Mouse (Mus musculus): ENCODE data around the gene Sumo1. TPM values are rescaled to one million over a fixed set of nuclear protein-coding genes. Genes with fewer than 3 reads are reported as not detected.
A peak's percentile ranks its signal among the peaks of the same experiment; 100 is the strongest.

The Sumo1 gene
- polyA plus RNA-seq, 2 experiments, result 42.5 to 153 TPM

DNA sequence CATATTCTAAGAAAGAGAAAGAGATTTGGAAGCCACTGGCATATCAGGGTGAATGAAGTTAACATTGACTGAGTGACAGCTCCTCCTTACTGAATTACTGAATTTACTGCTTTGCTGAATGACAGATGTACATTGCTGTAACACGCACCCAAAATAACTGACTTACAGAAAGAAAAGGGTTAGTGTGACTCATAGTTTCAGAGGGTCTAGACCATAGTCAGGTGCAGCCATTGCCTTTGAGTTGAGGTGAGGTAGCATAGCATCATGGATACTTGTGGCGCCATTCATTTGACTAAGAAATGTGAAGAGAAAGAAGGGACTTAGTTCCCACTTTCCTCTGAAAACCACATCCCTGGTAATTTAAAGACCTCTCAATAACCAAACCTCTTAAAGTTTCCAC lies 3.0 kb upstream of the Sumo1 start:
- H3K27ac ChIP-seq, result no peak overlapping the region
- TF ChIP-seq CTCF (IDR thresholded peaks at IDR 0.05; ENCODE audit: low read depth) (no peak), EP300 (IDR thresholded peaks at IDR 0.05; ENCODE audit: low read depth) (no peak)
- no peak overlapping the region for H3K4me3 ChIP-seq (ENCODE audit: insufficient read depth in 1 of 2, low read depth in 2 of 2, low read length in 2 of 2)
- no peaks in the 10 kb centered on the region for H3K9me3 ChIP-seq (ENCODE audit: control insufficient read depth, low read length)
- no peak overlapping the region for H3K9ac ChIP-seq (replicated peaks)
- H3K27me3 ChIP-seq (ENCODE audit: control insufficient read depth, insufficient read depth, low read length), result no peaks in the 10 kb centered on the region
- WGBS (ENCODE audit: insufficient replicate concordance), result 91% methylated on average over 2 of the region's 2 CpGs
- no peak for ATAC-seq (ENCODE audit: insufficient read depth)
- H3K4me2 ChIP-seq (ENCODE audit: low read depth), result no peak overlapping the region
- DNase-seq (ENCODE audit: low read depth in 3 of 3, low spot score in 3 of 3), result no peak
- H3K36me3 ChIP-seq (replicated peaks; ENCODE audit: control insufficient read depth, insufficient read depth, low read depth), result no peaks in the 10 kb centered on the region
- peaks cover 4% of the 10 kb centered on the region in 2 experiments; a peak in 3 of 4 replicates for H3K4me1 ChIP-seq (replicated peaks; ENCODE audit: control insufficient read depth in 2 of 2, insufficient read depth in 2 of 2, low read length in 1 of 2)

DNA sequence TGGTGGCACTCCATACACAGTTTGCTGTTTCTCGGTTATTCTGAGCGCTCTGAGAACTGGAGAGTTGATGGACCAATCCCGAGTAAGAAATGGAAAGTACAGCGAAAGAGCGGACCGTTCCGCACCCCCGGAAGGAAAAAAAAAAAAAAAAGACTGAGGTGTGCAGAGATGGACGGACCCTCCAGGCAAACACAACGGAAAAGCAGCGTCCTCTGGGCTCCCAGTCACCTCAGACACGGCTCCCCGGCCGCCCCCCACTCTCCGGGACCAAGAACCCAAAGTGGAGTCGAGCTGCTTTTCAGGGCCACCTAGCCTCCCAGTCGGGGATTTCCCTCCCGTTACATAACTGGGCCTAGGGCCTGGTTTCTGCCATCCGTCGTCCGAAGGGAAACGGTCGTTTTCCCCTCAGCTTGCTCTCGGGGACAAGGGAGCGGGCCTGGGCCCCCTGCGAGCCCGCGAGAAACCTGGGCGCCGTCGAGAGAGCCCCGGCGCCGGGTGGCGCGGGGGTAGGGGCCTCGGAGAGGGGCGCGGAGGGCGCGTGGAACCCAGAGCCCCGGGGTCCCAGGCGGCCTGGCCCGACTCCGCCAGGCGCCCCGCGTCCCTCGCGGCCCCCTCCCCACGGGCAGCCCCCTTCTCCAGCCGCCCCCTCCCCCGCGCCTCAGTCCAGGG lies 538 bp downstream of the Sumo1 start:
- Histone ChIP-seq H3K4me2 (ENCODE audit: low read depth) (peak overlapping the region; percentile 73), H3K27ac (peak overlapping the region; percentile 64), H3K9ac (replicated peaks) (peak overlapping the region; percentile 95), H3K27me3 (ENCODE audit: control insufficient read depth, insufficient read depth, low read length) (no peaks in the 10 kb centered on the region), H3K4me1 (replicated peaks; ENCODE audit: control insufficient read depth in 2 of 2, insufficient read depth in 2 of 2, low read length in 1 of 2) (peaks cover 4 to 8% of the 10 kb centered on the region in 2 experiments; a peak in 3 of 4 replicates), H3K36me3 (replicated peaks; ENCODE audit: control insufficient read depth, insufficient read depth, low read depth) (no peaks in the 10 kb centered on the region), H3K4me3 (ENCODE audit: insufficient read depth in 1 of 2, low read depth in 2 of 2, low read length in 2 of 2) (peak overlapping the region; percentile 82 to 87), H3K9me3 (ENCODE audit: control insufficient read depth, low read length) (no peaks in the 10 kb centered on the region)
- TF ChIP-seq CTCF (IDR thresholded peaks at IDR 0.05; ENCODE audit: low read depth), result no peak
- no peak for TF ChIP-seq EP300 (IDR thresholded peaks at IDR 0.05; ENCODE audit: low read depth)
- ATAC-seq (ENCODE audit: insufficient read depth) (peak; percentile 71), DNase-seq (ENCODE audit: low read depth in 3 of 3, low spot score in 3 of 3) (peak in 2 of 3 experiments; percentile 40 to 41)
- WGBS (ENCODE audit: insufficient replicate concordance), result under 1% methylated on average over 32 of the region's 54 CpGs

- Histone ChIP-seq H3K4me1 (replicated peaks; ENCODE audit: control insufficient read depth in 2 of 2, insufficient read depth in 2 of 2, low read length in 1 of 2) (peaks cover 4 to 8% of the 10 kb centered on the region in 2 experiments; a peak in 3 of 4 replicates), H3K36me3 (replicated peaks; ENCODE audit: control insufficient read depth, insufficient read depth, low read depth) (no peaks in the 10 kb centered on the region), H3K4me3 (ENCODE audit: insufficient read depth in 1 of 2, low read depth in 2 of 2, low read length in 2 of 2) (peak overlapping the region; percentile 26 to 87; a peak in 3 of 4 replicates), H3K27ac (no peak overlapping the region), H3K27me3 (ENCODE audit: control insufficient read depth, insufficient read depth, low read length) (no peaks in the 10 kb centered on the region), H3K4me2 (ENCODE audit: low read depth) (peak overlapping the region; percentile 73), H3K9me3 (ENCODE audit: control insufficient read depth, low read length) (no peaks in the 10 kb centered on the region), H3K9ac (replicated peaks) (peak overlapping the region; percentile 20)
- ATAC-seq (ENCODE audit: insufficient read depth) (no peak), DNase-seq (ENCODE audit: low read depth in 3 of 3, low spot score in 3 of 3) (no peak)
- TF ChIP-seq EP300 (IDR thresholded peaks at IDR 0.05; ENCODE audit: low read depth), result no peak
- no peak for TF ChIP-seq CTCF (IDR thresholded peaks at IDR 0.05; ENCODE audit: low read depth)
- WGBS (ENCODE audit: insufficient replicate concordance), result 70% methylated on average over 2 of the region's 2 CpGs
Measured at GRCm38 (mm10) chr1:59668871-59669270, 1.8 kb downstream of the Sumo1 start.

GRCm38 (mm10) chr1:59663456-59664135 lies 7.0 kb downstream of the Sumo1 start:
- peaks cover 0 to 5% of the 10 kb centered on the region in 2 experiments; a peak in 3 of 4 replicates for H3K4me1 ChIP-seq (replicated peaks; ENCODE audit: control insufficient read depth in 2 of 2, insufficient read depth in 2 of 2, low read length in 1 of 2)
- 56% methylated on average over 3 of the region's 3 CpGs for WGBS (ENCODE audit: insufficient replicate concordance)
- no peak overlapping the region for H3K4me2 ChIP-seq (ENCODE audit: low read depth)
- H3K9ac ChIP-seq (replicated peaks), result no peak overlapping the region
- ATAC-seq (ENCODE audit: insufficient read depth) (no peak), DNase-seq (ENCODE audit: low read depth in 3 of 3, low spot score in 3 of 3) (no peak)
- H3K27me3 ChIP-seq (ENCODE audit: control insufficient read depth, insufficient read depth, low read length), result no peaks in the 10 kb centered on the region
- H3K36me3 ChIP-seq (replicated peaks; ENCODE audit: control insufficient read depth, insufficient read depth, low read depth), result no peaks in the 10 kb centered on the region
- H3K27ac ChIP-seq, result no peak overlapping the region
- H3K9me3 ChIP-seq (ENCODE audit: control insufficient read depth, low read length), result no peaks in the 10 kb centered on the region
- no peak overlapping the region for H3K4me3 ChIP-seq (ENCODE audit: insufficient read depth in 1 of 2, low read depth in 2 of 2, low read length in 2 of 2)
- TF ChIP-seq EP300 (IDR thresholded peaks at IDR 0.05; ENCODE audit: low read depth), result no peak
- TF ChIP-seq CTCF (IDR thresholded peaks at IDR 0.05; ENCODE audit: low read depth), result no peak

Measured in liver, embryonic 14.5 days (tissue).